Mouse (Mus musculus) 416B (cell line): ENCODE measurements around the gene Gm10428.

Source experiments
- DNase-seq: peaks from one replicate; pipeline ENCODE4 v3.0.0; 2011; ENCODE audit warnings: low read depth

Gene Gm10428

GRCm38 (mm10) chr11:62788935-62789616 is 36.2 kb downstream of the Gm10428 start, which contains the start of gene Zfp286:
Gene Zfp286 (minus strand): TSS chr11:62789462.
- no peak for DNase-seq

- no peak for DNase-seq
Observed at GRCm38 (mm10) chr11:62789617-62789936, 36.7 kb downstream of the Gm10428 start.
